Mouse (Mus musculus): ENCODE measurements around the gene Sema5a. TPM values are rescaled to one million over a fixed set of nuclear protein-coding genes. Genes with fewer than 3 reads are reported as not detected.

Sema5a gene
- total RNA-seq, 2 experiments from 2014 or later, result 98.0 to 101 TPM

Other genes with a start within 250 kb of the Sema5a start
- gene Tas2r119, start 67.5 kb upstream of the Sema5a start, total RNA-seq (2021), result not detected